Mouse (Mus musculus) right cerebral cortex, postnatal 4 days (tissue): ENCODE results near the gene Nppb.

ENCODE experiments used
- DNase-seq: peaks from one replicate; pipeline ENCODE4 v3.0.0-alpha.2; 2022

The Nppb gene

GRCm38 (mm10) chr4:147985205-147986132, at the start of gene Nppb:
Gene Nppb (plus strand): TSS chr4:147985788.
- no peak for DNase-seq

DNA sequence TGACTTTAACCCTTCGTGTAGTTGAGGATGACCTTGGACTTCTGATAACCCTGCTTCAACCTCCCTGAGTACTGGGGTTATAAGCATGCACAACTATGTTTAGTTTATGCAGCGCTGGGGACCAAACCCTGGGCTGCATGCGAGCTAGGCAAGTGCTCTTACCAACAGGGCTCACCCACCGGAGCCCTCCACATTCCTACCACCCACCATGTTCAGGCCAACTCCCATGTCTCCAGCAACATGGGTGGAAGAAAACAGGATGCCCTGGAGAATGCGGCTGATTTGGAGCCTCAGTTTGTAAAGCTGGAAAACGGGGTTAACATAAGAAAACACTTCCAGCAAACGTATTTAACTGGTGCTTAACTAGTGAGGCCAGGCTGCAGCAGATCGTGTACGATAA, 49.7 kb upstream of the Nppb start:
- DNase-seq, result no peak

DNA sequence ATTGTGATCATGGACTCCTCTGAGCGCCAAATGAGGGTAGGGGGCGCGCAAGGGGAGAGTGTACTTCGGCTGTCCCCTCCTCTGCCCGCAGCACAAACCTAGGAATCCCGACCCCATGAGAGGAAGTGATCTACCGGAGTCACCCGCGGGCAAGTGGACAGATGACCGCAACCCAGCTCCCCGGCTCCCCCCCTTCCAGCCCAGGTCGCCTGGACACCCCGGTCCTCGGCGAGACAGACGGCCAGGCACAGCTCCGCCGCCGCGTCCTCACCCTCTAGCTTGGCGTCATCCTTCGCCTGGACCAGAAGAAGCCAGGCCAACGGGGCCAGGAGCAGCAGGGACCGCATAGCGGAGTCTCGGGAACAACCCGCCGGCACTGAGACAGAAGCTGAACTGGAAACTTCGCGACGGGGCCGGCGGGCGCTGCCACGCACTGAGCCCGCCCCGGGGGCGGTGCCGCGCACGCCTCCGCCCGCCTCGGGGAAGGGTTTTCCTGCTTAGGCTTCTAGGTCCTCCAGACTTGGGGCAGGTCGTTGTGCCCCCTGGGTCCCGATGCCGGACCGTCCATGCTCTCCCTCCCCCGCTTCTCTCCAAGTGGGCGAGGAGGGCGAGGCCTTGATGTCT, 49.1 kb upstream of the Nppb start, which contains the start of gene Plod1:
Gene Plod1, minus strand, starts transcription at position 437 of the 624 bp plus-strand sequence.
- DNase-seq, result peak; percentile 70

GRCm38 (mm10) chr4:147937021-147937420, 48.6 kb upstream of the Nppb start:
- DNase-seq, result no peak

DNA sequence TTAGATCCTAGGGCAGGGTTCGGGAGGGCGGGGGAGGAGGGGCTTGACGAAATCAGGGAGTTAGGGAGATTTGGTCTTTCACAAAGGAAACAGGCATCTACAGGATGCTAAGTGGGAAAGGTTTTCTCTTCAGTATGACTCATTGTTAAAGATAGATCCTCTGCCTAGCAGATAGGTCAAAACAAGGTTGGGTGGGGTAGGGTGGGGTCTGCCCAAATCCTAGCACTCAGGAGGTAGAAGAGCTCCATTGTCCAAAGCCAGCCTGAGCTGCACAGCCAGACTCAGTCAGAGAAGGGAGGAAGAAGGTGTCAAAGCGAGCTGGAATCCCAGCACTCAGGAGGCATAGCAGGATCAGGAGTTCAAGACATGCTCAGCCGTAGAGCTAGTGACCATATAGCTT, 48.1 kb upstream of the Nppb start:
- no peak for DNase-seq

- no peak for DNase-seq
Observed at GRCm38 (mm10) chr4:147938148-147939096, 47.2 kb upstream of the Nppb start.

DNA sequence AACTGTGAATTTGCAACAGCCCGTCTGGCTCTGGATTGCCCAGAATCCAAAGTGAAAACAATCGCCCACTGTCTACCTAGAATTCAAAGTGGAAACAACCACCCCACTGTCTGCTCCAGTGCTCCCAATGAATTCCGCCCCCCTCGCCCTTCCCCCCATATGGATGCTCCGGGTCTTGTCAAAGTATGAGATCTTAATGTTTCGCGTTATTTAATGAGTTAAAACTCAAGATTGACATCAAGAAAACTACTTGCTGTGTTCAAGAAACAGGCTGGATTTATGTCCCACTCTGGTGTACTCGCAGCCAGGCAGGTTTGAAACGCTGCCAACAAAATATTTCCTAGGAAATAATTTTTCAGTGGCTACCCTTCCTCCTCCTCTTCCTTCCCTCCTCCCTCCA, 45.5 kb upstream of the Nppb start:
- no peak for DNase-seq

GRCm38 (mm10) chr4:147940576-147941044, 45.0 kb upstream of the Nppb start, which contains the start of gene 2510039O18Rik:
Gene 2510039O18Rik (plus strand): TSS chr4:147940895.
- DNase-seq, result peak; percentile 84

DNA sequence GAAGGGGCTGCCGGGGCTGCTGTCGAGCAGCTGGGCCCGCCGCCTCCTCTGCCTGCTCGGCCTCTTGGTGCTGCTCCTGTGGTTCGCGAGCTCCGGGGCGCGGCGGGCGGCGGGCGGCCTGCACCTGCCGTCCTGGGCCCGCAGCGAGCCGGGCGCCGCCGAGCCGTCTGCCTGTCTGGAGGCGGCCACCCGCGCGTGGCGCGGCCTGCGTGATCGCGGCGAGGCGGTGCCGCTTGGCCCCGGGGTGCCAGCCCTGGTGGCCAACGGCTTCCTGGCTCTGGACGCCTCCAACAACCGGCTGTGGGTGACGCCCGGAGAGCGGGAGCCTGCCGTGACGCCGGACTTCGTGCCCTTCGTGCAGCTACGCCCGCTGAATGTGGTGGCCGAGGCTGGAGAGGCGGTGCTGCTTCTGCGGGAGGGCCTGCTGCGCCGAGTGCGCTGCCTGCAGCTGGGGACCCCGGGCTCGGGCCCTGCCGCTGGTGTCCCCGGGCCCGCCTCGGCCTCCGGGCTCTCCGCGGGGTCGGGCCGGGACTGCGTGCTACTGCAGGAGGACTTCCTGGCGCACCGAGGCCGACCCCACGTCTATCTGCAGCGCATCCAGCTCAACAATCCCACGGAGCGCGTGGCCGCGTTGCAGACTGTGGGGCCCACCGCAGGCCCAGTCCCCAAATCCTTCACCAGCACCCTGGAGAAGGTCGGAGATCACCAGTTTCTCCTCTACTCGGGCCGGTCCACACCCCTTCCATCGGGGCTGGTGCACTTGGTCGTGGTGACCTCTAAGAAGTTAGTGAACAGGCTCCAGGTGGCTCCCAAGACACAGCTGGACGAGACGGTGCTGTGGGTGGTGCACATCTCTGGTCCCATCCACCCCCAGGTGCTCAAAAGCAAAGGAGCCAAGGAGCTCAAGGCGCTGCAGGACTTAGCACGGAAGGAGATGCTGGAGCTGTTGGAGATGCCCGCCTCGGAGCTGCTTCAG, 44.3 kb upstream of the Nppb start:
- peak; percentile 30 for DNase-seq

DNA sequence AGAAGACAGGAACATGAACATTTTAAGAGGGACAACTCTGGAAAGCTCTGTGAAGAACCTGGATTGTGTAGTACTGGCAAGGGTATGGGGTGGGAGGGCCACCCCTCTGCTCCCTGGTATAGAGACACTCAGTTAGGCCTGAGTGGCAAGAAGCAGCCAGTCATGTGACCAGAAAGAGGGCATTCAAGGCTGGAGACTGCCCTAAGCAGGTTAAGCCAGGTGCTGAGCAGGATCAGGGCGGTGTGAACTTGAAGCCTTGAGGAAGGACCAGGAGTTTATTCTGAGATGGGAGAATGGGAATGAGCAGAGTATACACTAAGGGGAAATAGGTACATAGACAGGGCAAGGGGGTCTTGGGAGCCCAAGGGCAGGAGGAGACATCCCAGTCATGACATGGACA, 42.6 kb upstream of the Nppb start:
- DNase-seq, result no peak

DNA sequence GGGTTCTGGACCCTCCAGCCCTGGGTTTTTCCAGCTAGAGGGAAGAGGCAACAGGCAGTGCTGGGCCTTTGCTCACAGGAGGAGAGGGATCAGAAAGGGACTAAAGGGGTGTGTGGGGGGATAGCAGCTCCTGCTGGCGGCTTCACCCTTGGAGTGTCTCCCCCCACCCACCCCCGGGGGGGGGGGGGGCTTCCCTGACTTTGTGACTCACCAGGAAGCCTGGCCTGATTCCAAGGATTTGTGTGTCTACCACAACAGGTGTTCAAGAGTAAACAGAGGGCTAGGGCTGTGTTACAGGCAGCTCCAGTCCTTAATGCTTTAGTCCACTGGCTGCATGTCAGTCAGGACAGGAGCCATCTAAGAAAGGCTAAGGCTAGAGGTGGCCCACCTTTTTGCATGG, 38.1 kb upstream of the Nppb start:
- no peak for DNase-seq

GRCm38 (mm10) chr4:147953590-147953989, 32.0 kb upstream of the Nppb start:
- no peak for DNase-seq

GRCm38 (mm10) chr4:147957141-147957540, 28.4 kb upstream of the Nppb start:
- no peak for DNase-seq

GRCm38 (mm10) chr4:147959881-147960831, 25.4 kb upstream of the Nppb start:
- peak; percentile 68 for DNase-seq

DNA sequence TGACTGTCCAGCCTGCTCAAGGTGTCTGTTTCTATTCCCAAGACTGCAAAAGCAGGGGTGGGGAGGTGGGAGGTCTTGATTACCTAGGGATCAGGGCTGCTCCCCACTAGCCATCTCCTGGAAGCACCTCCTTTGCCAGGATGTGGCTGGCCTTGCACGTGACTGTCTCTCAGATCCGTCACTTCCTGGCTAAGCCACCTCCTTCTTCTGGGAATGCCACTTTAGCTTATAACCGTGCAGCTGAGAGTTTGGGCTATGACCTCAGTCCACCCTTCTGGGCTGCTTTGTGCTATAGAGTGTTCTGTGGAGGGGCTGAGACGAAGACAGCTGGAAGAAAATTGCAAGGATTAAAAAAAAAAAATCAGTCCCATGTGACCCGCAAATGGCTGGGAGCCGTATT, 22.8 kb upstream of the Nppb start:
- no peak for DNase-seq

- no peak for DNase-seq
Observed at GRCm38 (mm10) chr4:147963623-147964022, 22.0 kb upstream of the Nppb start.

DNA sequence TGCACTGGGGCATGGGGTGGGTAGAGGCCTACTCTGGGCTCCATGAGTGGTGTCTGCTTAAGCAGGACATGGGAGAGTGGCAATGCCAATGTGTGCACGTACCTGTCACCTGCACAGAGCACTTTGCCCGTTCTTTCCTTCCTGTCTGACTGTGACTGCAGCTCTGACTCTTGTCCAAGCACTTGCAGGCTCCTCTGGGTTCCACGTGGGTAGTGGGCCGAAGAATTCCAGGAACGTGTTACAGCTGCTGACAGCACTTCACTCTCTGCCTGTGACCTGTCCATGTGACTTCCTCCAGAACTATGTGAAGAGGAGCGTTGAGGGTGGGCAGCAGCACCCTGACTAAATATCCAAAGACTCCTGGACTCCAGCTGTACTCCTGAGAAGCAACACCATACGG, 19.9 kb upstream of the Nppb start:
- DNase-seq, result no peak

DNA sequence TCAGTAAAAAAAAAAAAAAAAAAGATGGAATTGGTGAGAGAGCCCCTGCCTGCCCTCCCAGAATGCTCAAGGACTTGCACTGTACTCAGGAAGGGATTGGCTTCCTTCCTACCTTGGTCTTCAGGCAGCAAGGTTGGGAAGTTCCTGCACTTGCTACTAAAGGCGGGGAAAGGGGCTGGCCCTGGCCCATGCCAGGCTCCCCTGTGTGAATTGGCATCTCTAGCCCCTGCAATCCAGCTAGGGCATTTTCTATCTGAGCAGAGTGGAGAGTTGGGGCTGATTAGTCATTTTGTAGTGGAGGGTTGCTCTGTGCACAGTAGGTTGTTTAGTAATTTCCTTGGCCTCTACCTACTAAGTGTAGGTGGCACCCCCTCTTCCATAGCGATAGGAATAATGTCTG, 16.8 kb upstream of the Nppb start:
- DNase-seq, result no peak

DNA sequence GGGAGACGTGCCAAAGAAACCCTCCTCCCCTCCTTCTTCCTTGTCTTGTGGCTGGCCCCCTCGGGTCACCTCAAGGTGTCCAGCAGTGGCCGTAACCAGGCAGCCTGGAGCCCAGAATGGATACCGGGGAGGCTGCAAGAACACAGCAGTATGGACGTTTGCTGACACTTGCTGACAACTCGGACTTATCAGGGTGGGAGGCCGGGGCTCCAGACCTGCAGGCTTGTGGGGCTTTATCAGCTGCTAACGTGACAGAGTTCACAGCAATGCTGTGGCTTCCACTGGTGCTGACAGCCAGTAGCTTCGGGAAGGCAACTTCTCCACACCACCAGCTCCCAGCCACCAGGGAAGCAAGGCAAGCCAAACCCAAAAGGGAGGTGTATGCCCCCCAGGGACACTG, 16.3 kb upstream of the Nppb start:
- DNase-seq, result no peak

GRCm38 (mm10) chr4:147976237-147976636, 9.4 kb upstream of the Nppb start:
- no peak for DNase-seq
